Mouse (Mus musculus) G1E (cell line): ENCODE measurements around the gene Lrrc66. TPM values are rescaled to one million over a fixed set of nuclear protein-coding genes. Genes with fewer than 3 reads are reported as not detected.

Source experiments
- ATAC-seq: 2 replicates; pipeline ENCODE4 v1.8.0; 2016; ENCODE audit warnings: mild to moderate bottlenecking; ENCODE audit not compliant: insufficient number of reproducible peaks, poor library complexity, low FRiP score, severe bottlenecking; ENCODE audit errors: extremely low read depth
- DNase-seq: peaks from one replicate; pipeline ENCODE4 v3.0.0; 2012; ENCODE audit warnings: low spot score
- H3K27me3 ChIP-seq: 2 replicates; pipeline ENCODE4 v1.6.1; 2012; ENCODE audit warnings: mild to moderate bottlenecking, low read length, inconsistent platforms; ENCODE audit not compliant: insufficient read depth
- H3K36me3 ChIP-seq: replicated peaks from 2 replicates; pipeline ENCODE3; 2012; ENCODE audit warnings: mild to moderate bottlenecking, inconsistent platforms
- H3K4me1 ChIP-seq: 2 replicates; pipeline ENCODE4 v1.6.1; 2012; ENCODE audit warnings: low read depth, low read length, inconsistent platforms, mixed read lengths; ENCODE audit not compliant: insufficient read depth
- H3K4me3 ChIP-seq: 2 replicates; pipeline ENCODE4 v1.5.1; 2012; ENCODE audit warnings: low read depth, mild to moderate bottlenecking, inconsistent platforms, low read length, moderate library complexity, mixed read lengths
- H3K9me3 ChIP-seq: replicated peaks from 2 replicates; pipeline ENCODE4 v1.6.1; 2012; ENCODE audit warnings: inconsistent platforms
- CTCF ChIP-seq: IDR thresholded peaks from 2 replicates; pipeline ENCODE4 v1.5.1; 2012; ENCODE audit warnings: low read depth, low read length, inconsistent platforms, mixed read lengths
- GATA1 ChIP-seq: IDR thresholded peaks from 2 replicates; pipeline ENCODE4 v1.6.1; 2012; ENCODE audit warnings: borderline replicate concordance, low read length, inconsistent platforms, mixed read lengths
- GATA2 ChIP-seq: IDR thresholded peaks from 2 replicates; pipeline ENCODE4 v1.6.1; 2012; ENCODE audit warnings: low read depth, low read length, inconsistent platforms, borderline replicate concordance
- POLR2AphosphoS5 ChIP-seq: IDR thresholded peaks from 2 replicates; pipeline ENCODE4 v1.6.1; 2012; ENCODE audit warnings: low read depth, low read length, inconsistent platforms; ENCODE audit not compliant: insufficient replicate concordance
- TAL1 ChIP-seq: conservative IDR thresholded peaks from 2 replicates; pipeline ENCODE4 v1.6.1; 2012; ENCODE audit warnings: low read depth, low read length, inconsistent platforms, mixed read lengths
- polyA plus RNA-seq: library from polyadenylated mRNA; stranded (reverse); fragments of >175 nt; gene quantifications from 2 replicates; pipeline ENCODE4 v1.2.3, GENCODE M21; 2012
- total RNA-seq, 2 experiments: library from RNA; stranded (forward) in 1 of 2; stranded (reverse) in 1 of 2; fragments of 200-1000 nt in 1 of 2; fragments of >200 nt in 1 of 2; fragmentation: Nextera tagmentation in 1 of 2; gene quantifications; 2 replicates each; pipeline ENCODE4 v1.2.3; 2014 to 2017

Lrrc66 gene
- total and polyA plus RNA-seq, 3 experiments = 0.16 to 10.5 (median 1.4) TPM

- no peaks in the 10 kb centered on the region for H3K9me3 ChIP-seq
- peaks cover 28% of the 10 kb centered on the region for H3K27me3 ChIP-seq
- no peaks in the 10 kb centered on the region for H3K4me1 ChIP-seq
- ATAC-seq (no peak), DNase-seq (no peak)
- TF ChIP-seq POLR2AphosphoS5 (no peak), GATA2 (no peak), GATA1 (no peak), TAL1 (no peak), CTCF (no peak)
- H3K4me3 ChIP-seq = no peak overlapping the region
- no peaks in the 10 kb centered on the region for H3K36me3 ChIP-seq
Observed at GRCm38 (mm10) chr5:73578131-73578530, 54.2 kb downstream of the Lrrc66 start.

- ATAC-seq (no peak), DNase-seq (no peak)
- no peaks in the 10 kb centered on the region for H3K9me3 ChIP-seq
- peaks cover 21% of the 10 kb centered on the region for H3K27me3 ChIP-seq
- H3K4me1 ChIP-seq = no peaks in the 10 kb centered on the region
- TF ChIP-seq POLR2AphosphoS5 (no peak), CTCF (no peak), GATA1 (no peak), TAL1 (no peak), GATA2 (no peak)
- H3K4me3 ChIP-seq = no peak overlapping the region
- H3K36me3 ChIP-seq = no peaks in the 10 kb centered on the region
Observed at GRCm38 (mm10) chr5:73576708-73577107, 55.6 kb downstream of the Lrrc66 start.

- H3K27me3 ChIP-seq = peaks cover 10% of the 10 kb centered on the region
- no peaks in the 10 kb centered on the region for H3K4me1 ChIP-seq
- H3K4me3 ChIP-seq = no peak overlapping the region
- DNase-seq = no peak
- no peaks in the 10 kb centered on the region for H3K36me3 ChIP-seq
- no peak for ATAC-seq
- H3K9me3 ChIP-seq = no peaks in the 10 kb centered on the region
- TF ChIP-seq CTCF (no peak), GATA2 (no peak), TAL1 (no peak), GATA1 (no peak), POLR2AphosphoS5 (no peak)
Observed at GRCm38 (mm10) chr5:73574616-73575015, 57.7 kb downstream of the Lrrc66 start.

- peaks cover 10% of the 10 kb centered on the region for H3K27me3 ChIP-seq
- H3K4me3 ChIP-seq = no peak overlapping the region
- DNase-seq = no peak
- no peaks in the 10 kb centered on the region for H3K9me3 ChIP-seq
- no peaks in the 10 kb centered on the region for H3K36me3 ChIP-seq
- peaks cover 3% of the 10 kb centered on the region; the same call in 1 of the 2 replicates for H3K4me1 ChIP-seq
- TF ChIP-seq POLR2AphosphoS5 (no peak), GATA2 (no peak), GATA1 (no peak), TAL1 (no peak), CTCF (no peak)
- ATAC-seq = no peak
Observed at GRCm38 (mm10) chr5:73573789-73574188, 58.5 kb downstream of the Lrrc66 start.

GRCm38 (mm10) chr5:73572846-73573245 lies 59.5 kb downstream of the Lrrc66 start:
- Histone ChIP-seq H3K36me3 (no peaks in the 10 kb centered on the region), H3K4me1 (peaks cover 3% of the 10 kb centered on the region; the same call in 1 of the 2 replicates), H3K27me3 (peaks cover 8% of the 10 kb centered on the region), H3K9me3 (no peaks in the 10 kb centered on the region), H3K4me3 (no peak overlapping the region)
- ATAC-seq = no peak
- no peak for DNase-seq
- no peak for TF ChIP-seq GATA2

- no peaks in the 10 kb centered on the region for H3K9me3 ChIP-seq
- ATAC-seq = no peak
- H3K4me3 ChIP-seq = no peak overlapping the region
- peaks cover 7% of the 10 kb centered on the region for H3K27me3 ChIP-seq
- no peak for DNase-seq
- peaks cover 3% of the 10 kb centered on the region; the same call in 1 of the 2 replicates for H3K4me1 ChIP-seq
- TF ChIP-seq GATA1 = no peak
- no peak for TF ChIP-seq TAL1
- no peak for TF ChIP-seq CTCF
- no peak for TF ChIP-seq POLR2AphosphoS5
- no peak for TF ChIP-seq GATA2
- H3K36me3 ChIP-seq = no peaks in the 10 kb centered on the region
Observed at GRCm38 (mm10) chr5:73571395-73572156, 60.8 kb downstream of the Lrrc66 start.
